Mouse (Mus musculus) limb, embryonic 10.5 days (tissue): Measurements from ENCODE around the gene Trpm6. TPM values are rescaled to one million over a fixed set of nuclear protein-coding genes. Genes with fewer than 3 reads are reported as not detected.

Experiments
- DNase-seq: peaks from one replicate; pipeline ENCODE4 v3.0.0-alpha.2; 2017; ENCODE audit warnings: low spot score
- H3K27ac ChIP-seq: fragments of 300-500 bp; sonication (generic); 2 replicates; pipeline ENCODE4 v1.5.1; 2016; ENCODE audit warnings: mild to moderate bottlenecking
- H3K27me3 ChIP-seq: fragments of 300-500 bp; sonication (generic); 2 replicates; pipeline ENCODE4 v1.6.1; 2016; ENCODE audit warnings: low read depth, mild to moderate bottlenecking; ENCODE audit not compliant: poor library complexity, severe bottlenecking
- H3K36me3 ChIP-seq: fragments of 300-500 bp; sonication (generic); 2 replicates; pipeline ENCODE4 v1.6.1; 2016; ENCODE audit warnings: mild to moderate bottlenecking, moderate library complexity
- H3K4me1 ChIP-seq: fragments of 300-500 bp; sonication (generic); 2 replicates; pipeline ENCODE4 v1.6.1; 2016
- H3K4me3 ChIP-seq: fragments of 300-500 bp; sonication (generic); 2 replicates; pipeline ENCODE4 v1.5.1; 2016; ENCODE audit warnings: mild to moderate bottlenecking, moderate library complexity
- H3K9me3 ChIP-seq: fragments of 300-500 bp; sonication (generic); replicated peaks from 2 replicates; pipeline ENCODE4 v1.6.1; 2016; ENCODE audit warnings: mild to moderate bottlenecking
- WGBS: fragments of 180-500 bp; shearing (Covaris S2); methylation state at CpG from one replicate; pipeline ENCODE4 v1.1.7; 2016; 5-methylcytosine and 5-hydroxymethylcytosine counted together
- polyA plus RNA-seq: library from polyadenylated mRNA; unstranded; fragments of >200 nt; fragmentation: Nextera tagmentation; extraction: Ambion mirVana; gene quantifications from 2 replicates; pipeline ENCODE4 v1.2.1, GENCODE M21; 2016

The Trpm6 gene
- polyA plus RNA-seq, 1 experiment from 2014 or later, result 0.73 TPM

GRCm38 (mm10) chr19:18811264-18811663 lies 61.5 kb downstream of the Trpm6 start:
- no peak overlapping the region for H3K27ac ChIP-seq
- no peak for DNase-seq
- no peaks in the 10 kb centered on the region for H3K9me3 ChIP-seq
- WGBS, result 87% methylated on average over 3 of the region's 3 CpGs
- H3K4me3 ChIP-seq, result no peak overlapping the region
- H3K36me3 ChIP-seq, result no peaks in the 10 kb centered on the region
- no peaks in the 10 kb centered on the region for H3K4me1 ChIP-seq
- no peaks in the 10 kb centered on the region for H3K27me3 ChIP-seq

GRCm38 (mm10) chr19:18815170-18815569 lies 65.4 kb downstream of the Trpm6 start:
- H3K27me3 ChIP-seq, result no peaks in the 10 kb centered on the region
- no peak overlapping the region for H3K4me3 ChIP-seq
- no peaks in the 10 kb centered on the region for H3K9me3 ChIP-seq
- 84% methylated on average over 13 of the region's 13 CpGs for WGBS
- no peak overlapping the region for H3K27ac ChIP-seq
- H3K36me3 ChIP-seq, result no peaks in the 10 kb centered on the region
- no peaks in the 10 kb centered on the region for H3K4me1 ChIP-seq
- DNase-seq, result no peak

DNA sequence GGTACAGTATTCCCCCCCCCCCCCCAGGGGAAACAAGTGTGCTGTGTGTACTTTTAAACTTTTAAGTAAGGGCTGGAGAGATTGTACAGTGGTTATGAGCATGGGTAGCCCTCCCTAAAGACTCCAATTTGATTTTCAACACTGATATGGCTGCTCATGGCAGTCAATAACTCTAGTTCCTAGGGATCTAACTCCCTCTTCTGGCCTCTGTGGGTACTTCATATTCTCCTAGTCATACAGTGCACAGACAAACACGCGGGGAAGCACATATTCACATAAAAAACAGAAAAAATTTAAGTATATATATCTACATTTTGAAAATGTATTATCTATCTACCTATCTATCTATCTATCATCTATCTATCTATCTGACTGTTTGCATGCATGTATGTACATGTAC lies 67.6 kb downstream of the Trpm6 start:
- Histone ChIP-seq H3K27me3 (no peaks in the 10 kb centered on the region), H3K4me3 (no peak overlapping the region), H3K4me1 (no peaks in the 10 kb centered on the region), H3K36me3 (no peaks in the 10 kb centered on the region), H3K9me3 (no peaks in the 10 kb centered on the region), H3K27ac (no peak overlapping the region)
- no peak for DNase-seq
- WGBS, result 80% methylated on average over 2 of the region's 2 CpGs

- no peaks in the 10 kb centered on the region for H3K9me3 ChIP-seq
- no peaks in the 10 kb centered on the region for H3K27me3 ChIP-seq
- H3K4me3 ChIP-seq, result no peak overlapping the region
- H3K36me3 ChIP-seq, result no peaks in the 10 kb centered on the region
- no peak overlapping the region for H3K27ac ChIP-seq
- no peak for DNase-seq
- WGBS, result 85% methylated on average over 2 of the region's 2 CpGs
- H3K4me1 ChIP-seq, result no peaks in the 10 kb centered on the region
Measured at GRCm38 (mm10) chr19:18828601-18829000, 78.8 kb downstream of the Trpm6 start.

DNA sequence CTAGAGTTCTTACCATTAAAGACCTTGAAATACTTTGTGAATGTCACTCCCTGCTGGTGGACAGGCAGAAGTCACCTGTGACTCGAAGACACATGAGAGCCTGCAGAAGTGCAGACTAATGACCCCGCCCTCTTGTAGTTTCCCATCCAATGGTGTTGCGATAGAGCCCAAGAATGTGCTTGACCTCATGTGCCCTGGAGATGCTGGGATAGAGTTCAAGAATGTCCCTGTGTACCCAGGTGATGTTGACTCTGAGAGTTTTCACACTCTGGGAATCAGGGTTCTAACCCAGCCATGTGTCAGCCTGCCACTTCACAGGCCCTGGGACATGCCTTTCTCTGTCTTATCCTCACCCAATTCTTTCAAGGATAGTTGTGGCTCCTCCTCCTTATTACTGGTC lies 81.4 kb downstream of the Trpm6 start:
- Histone ChIP-seq H3K4me3 (no peak overlapping the region), H3K27ac (no peak overlapping the region), H3K27me3 (no peaks in the 10 kb centered on the region), H3K9me3 (no peaks in the 10 kb centered on the region), H3K36me3 (no peaks in the 10 kb centered on the region), H3K4me1 (no peaks in the 10 kb centered on the region)
- no peak for DNase-seq
- WGBS, result 93% methylated on average over 3 of the region's 3 CpGs

DNA sequence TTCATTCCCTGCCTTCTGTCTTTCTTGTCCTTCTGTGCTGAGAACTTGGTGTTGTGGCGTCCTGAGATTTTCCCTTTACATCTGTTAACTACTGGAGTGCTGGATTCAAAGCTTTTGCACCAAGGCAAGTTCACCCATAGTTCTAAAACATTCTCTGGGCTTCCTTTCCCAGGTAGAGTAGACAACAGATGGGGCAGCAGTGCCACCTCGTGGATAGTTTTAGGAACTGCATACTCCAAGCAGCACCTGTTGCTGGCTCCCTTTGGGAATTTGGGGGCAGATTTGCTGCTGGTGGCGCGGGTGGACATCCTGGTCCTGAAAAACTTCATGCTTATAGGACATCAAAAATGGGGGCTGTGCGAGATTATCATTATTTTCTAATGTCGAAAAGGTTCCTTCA lies 85.2 kb downstream of the Trpm6 start:
- Histone ChIP-seq H3K27ac (no peak overlapping the region), H3K4me3 (no peak overlapping the region), H3K4me1 (no peaks in the 10 kb centered on the region), H3K36me3 (no peaks in the 10 kb centered on the region), H3K9me3 (no peaks in the 10 kb centered on the region), H3K27me3 (no peaks in the 10 kb centered on the region)
- DNase-seq, result peak; percentile 84
- 18% methylated on average over 6 of the region's 6 CpGs for WGBS

DNA sequence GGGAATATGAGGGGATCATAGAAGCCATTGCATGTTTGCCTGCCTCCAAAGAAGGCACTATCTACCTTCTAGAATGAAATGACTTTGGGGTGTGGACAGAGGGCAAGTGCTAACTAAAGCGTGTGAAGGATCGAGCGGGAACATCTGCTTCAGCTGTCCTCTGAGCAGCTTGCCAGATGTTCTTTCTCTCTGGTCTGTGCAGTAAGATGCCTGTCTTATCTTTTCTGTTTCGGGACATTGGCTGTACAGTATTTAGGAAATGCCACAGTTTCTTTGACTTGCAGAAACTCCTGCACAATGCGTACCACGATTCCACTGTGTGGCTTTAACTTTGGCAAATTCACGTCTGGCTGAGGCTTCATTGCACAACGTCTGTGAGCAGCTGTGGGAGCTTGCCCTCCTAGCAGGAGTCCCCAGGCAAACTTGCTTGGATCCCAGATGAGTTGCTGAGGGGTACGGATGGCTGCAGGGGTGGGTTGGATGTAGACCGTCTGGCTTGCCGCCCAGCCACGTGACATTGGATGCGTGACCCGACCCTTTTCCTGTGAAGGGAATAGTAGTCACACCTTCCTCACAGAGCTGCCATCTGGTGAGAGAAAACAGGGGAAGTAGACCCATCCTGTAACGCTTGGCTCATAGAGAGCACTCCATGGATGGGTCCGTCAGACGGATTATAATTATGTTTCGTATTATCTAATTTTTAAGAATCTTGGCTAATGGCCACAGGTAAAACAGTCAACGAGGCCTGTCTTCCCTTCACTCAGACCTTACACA lies 92.2 kb downstream of the Trpm6 start:
- no peaks in the 10 kb centered on the region for H3K36me3 ChIP-seq
- H3K4me1 ChIP-seq, result no peaks in the 10 kb centered on the region
- H3K4me3 ChIP-seq, result no peak overlapping the region
- H3K9me3 ChIP-seq, result no peaks in the 10 kb centered on the region
- H3K27ac ChIP-seq, result no peak overlapping the region
- WGBS, result 81% methylated on average over 19 of the region's 19 CpGs
- no peak for DNase-seq
- no peaks in the 10 kb centered on the region for H3K27me3 ChIP-seq

DNA sequence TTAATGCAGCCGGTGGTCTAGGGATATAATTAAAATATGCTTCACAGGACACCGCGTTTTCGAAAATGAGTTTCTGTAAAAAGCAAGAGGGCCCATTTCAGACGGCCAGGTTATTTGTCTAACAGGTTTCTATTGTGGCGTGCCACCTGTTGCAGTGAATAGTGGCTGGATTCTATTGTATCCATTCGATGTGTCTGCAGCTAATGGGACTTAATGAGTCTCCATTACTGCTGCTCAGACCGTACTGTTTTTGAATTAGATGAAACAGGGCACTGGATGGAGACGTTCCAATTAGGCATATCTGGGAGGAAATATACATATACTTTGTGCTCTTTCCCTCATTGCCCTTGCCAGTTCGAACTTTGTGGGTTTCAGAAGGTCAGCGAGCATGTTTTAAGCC lies 92.8 kb downstream of the Trpm6 start:
- no peak for DNase-seq
- Histone ChIP-seq H3K36me3 (no peaks in the 10 kb centered on the region), H3K4me1 (no peaks in the 10 kb centered on the region), H3K4me3 (no peak overlapping the region), H3K27me3 (no peaks in the 10 kb centered on the region), H3K27ac (no peak overlapping the region), H3K9me3 (no peaks in the 10 kb centered on the region)
- WGBS, result 90% methylated on average over 11 of the region's 11 CpGs

DNA sequence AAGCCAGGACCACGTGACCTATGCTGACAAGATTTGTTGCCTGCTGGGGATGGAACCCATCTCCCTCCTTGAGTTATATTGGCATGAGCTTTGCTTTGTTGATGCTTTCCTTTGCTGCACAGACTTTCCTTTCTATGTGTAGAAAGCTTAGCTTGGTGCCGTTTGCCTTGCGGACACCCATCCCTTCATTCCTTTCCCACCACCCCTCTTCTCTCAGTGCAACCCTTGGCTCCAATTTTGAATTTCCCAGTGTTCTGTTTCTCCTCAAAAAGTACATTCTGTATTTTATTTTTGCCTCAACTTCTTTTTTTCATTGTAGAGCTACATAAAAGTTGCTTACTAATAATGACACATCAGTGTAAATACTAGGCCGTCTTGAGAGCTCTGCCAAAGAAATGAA lies 96.6 kb downstream of the Trpm6 start:
- no peaks in the 10 kb centered on the region for H3K9me3 ChIP-seq
- H3K27ac ChIP-seq, result no peak overlapping the region
- 93% methylated on average over 4 of the region's 4 CpGs for WGBS
- no peaks in the 10 kb centered on the region for H3K36me3 ChIP-seq
- no peaks in the 10 kb centered on the region for H3K4me1 ChIP-seq
- H3K27me3 ChIP-seq, result no peaks in the 10 kb centered on the region
- DNase-seq, result no peak
- no peak overlapping the region for H3K4me3 ChIP-seq

- H3K4me3 ChIP-seq, result no peak overlapping the region
- WGBS, result 60% methylated on average over 4 of the region's 4 CpGs
Measured at GRCm38 (mm10) chr19:18868311-18868710, 118.5 kb downstream of the Trpm6 start.

DNA sequence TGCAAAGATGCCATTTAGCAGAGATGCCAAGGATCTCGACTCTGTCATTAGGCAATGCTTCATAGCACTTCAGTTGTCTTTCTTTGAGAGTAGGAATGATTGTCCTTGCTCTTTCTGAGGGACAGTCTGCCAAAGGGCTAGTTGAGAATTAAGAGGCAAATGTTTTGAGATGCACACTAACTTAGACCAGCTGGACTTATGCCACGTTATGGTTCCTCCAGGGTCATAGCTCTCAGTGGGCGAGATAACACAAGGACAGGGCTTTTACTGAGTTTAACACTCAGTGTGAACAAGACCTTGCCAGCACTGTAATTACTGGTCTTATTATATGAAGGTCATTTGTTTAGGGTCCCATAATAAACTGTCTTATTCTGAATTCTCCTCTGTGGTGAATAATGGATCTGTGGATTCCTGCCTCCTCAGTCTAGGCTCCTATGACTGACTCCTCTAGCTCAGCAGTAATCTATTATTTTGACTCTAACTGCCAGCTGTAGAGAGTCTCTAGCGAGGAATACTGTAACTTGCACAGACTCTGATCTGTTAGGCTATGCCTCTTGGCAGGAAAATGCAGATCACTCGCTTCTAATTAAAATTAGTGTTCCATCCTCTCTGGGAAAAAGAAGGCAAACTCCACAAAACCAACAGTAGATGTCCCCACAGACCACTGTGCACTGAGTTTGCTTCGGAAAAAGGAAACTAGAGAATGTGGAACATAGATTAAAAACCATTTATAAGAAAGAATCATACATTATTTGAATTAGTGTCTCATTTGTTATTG lies 123.2 kb downstream of the Trpm6 start:
- H3K36me3 ChIP-seq, result no peaks in the 10 kb centered on the region
- WGBS, result 72% methylated on average over 6 of the region's 6 CpGs
- peaks cover 6% of the 10 kb centered on the region; the same call in 1 of the 2 replicates for H3K4me1 ChIP-seq
- H3K9me3 ChIP-seq, result no peaks in the 10 kb centered on the region
- H3K27me3 ChIP-seq, result no peaks in the 10 kb centered on the region
- H3K27ac ChIP-seq, result no peak overlapping the region
- DNase-seq, result no peak
- H3K4me3 ChIP-seq, result no peak overlapping the region

More at GRCm38 (mm10) chr19:18868311-18868710, 118.5 kb downstream of the Trpm6 start:
- H3K27me3 ChIP-seq, result no peaks in the 10 kb centered on the region
- H3K27ac ChIP-seq, result no peak overlapping the region
- peaks cover 6% of the 10 kb centered on the region; the same call in 1 of the 2 replicates for H3K4me1 ChIP-seq
- no peak for DNase-seq
- no peaks in the 10 kb centered on the region for H3K36me3 ChIP-seq
- H3K9me3 ChIP-seq, result no peaks in the 10 kb centered on the region

- Histone ChIP-seq H3K27ac (no peak overlapping the region), H3K4me1 (peaks cover 6% of the 10 kb centered on the region; the same call in 1 of the 2 replicates), H3K4me3 (no peak overlapping the region), H3K27me3 (no peaks in the 10 kb centered on the region), H3K36me3 (no peaks in the 10 kb centered on the region), H3K9me3 (no peaks in the 10 kb centered on the region)
- no peak for DNase-seq
- 78% methylated on average over 16 of the region's 16 CpGs for WGBS
Measured at GRCm38 (mm10) chr19:18873709-18874644, 124.2 kb downstream of the Trpm6 start.
